In the genomic region with DNA sequence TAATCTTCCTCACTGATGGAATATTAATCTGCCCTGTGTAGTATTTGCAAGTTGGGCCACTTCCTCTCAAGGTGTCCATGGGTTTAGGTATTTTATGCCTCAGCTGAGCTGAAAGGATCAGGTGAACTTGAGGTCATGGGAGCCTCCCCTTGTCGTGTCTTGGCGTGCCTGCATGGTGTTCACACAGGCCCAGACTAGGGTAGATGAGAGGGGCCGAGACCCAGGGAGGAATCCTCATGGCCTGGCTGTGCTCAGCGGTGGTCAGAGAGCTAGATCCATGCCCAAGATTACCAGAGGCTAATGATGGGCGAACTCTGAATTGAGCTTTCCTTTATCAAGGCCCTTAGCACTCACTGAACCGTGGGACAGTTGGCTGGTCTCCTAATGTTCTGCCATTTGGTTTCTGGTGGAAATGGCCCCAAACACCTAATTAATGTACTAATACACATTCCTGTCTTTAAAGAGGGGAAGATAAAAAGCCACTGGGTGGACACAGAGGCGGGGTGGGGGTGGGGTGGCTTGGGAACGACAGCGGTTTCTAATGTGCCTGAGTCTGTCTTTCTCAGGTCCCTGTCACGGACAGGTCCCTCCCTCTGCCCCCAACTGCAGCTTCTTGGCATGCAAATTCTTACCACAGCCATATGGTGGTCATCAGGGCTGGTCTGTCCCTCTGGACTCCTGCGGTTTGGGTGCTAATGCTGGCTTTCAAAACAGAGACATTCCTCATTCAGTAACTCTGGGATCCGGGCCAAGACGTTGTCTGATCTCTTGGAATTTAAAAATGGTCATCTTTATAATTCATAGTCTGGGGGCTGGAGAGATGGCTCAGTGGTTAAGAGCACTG, we compare ENCODE assay signal across 8 mouse cellular contexts. TPM values are rescaled to one million over a fixed set of nuclear protein-coding genes. Genes with fewer than 3 reads are reported as not detected.
DNase-seq lines count a peak whose midpoint lies in the region; ATAC-seq lines count a peak whose summit lies in the region.
"Had no signal": no experiment of that assay in that cellular context is flagged by ENCODE, and none has a peak within 500 bp of the region (broad histone marks: within the 10 kb centered on the region; RNA-seq: fewer than 3 reads in every experiment).

No protein-coding gene starts in this region.

- no peaks in the 10 kb centered on the region for H3K36me3 ChIP-seq in hindbrain, embryonic 10.5 days
- H3K36me3 ChIP-seq in hindbrain, embryonic 11.5 days (ENCODE audit: control insufficient read depth, insufficient read depth, low read length) = no peaks in the 10 kb centered on the region
- H3K36me3 ChIP-seq in midbrain, embryonic 16.5 days (ENCODE audit: control insufficient read depth, insufficient read depth, low read length) = no peaks in the 10 kb centered on the region
- H3K36me3 ChIP-seq: heart, embryonic 15.5 days had no signal

- no peak overlapping the region for H3K9ac ChIP-seq in hindbrain, embryonic 11.5 days (ENCODE audit: low read depth, low read length)
- H3K9ac ChIP-seq in midbrain, embryonic 16.5 days (ENCODE audit: low read depth, low read length) = no peak overlapping the region
- H3K9ac ChIP-seq: heart, embryonic 15.5 days had no signal

- no peaks in the 10 kb centered on the region for H3K9me3 ChIP-seq in hindbrain, embryonic 10.5 days
- no peaks in the 10 kb centered on the region for H3K9me3 ChIP-seq in hindbrain, embryonic 11.5 days (ENCODE audit: control insufficient read depth, low read length)
- no peaks in the 10 kb centered on the region for H3K9me3 ChIP-seq in midbrain, embryonic 16.5 days (replicated peaks; ENCODE audit: control insufficient read depth, low read length, poor library complexity, severe bottlenecking)
- H3K9me3 ChIP-seq: heart, embryonic 15.5 days had no signal

- H3K27ac ChIP-seq in hindbrain, embryonic 10.5 days = no peak overlapping the region
- no peak overlapping the region for H3K27ac ChIP-seq in hindbrain, embryonic 11.5 days (ENCODE audit: low read depth, low read length)
- H3K27ac ChIP-seq in midbrain, embryonic 16.5 days (ENCODE audit: low read length) = no peak overlapping the region
- H3K27ac ChIP-seq: heart, embryonic 15.5 days had no signal

- no peak overlapping the region for H3K4me2 ChIP-seq in hindbrain, embryonic 11.5 days (replicated peaks; ENCODE audit: low read depth, low read length)
- no peak overlapping the region for H3K4me2 ChIP-seq in midbrain, embryonic 16.5 days (ENCODE audit: low read length)
- H3K4me2 ChIP-seq: heart, embryonic 15.5 days had no signal

- H3K4me3 ChIP-seq in hindbrain, embryonic 10.5 days = no peak overlapping the region
- no peak overlapping the region for H3K4me3 ChIP-seq in hindbrain, embryonic 11.5 days (ENCODE audit: low read depth, low read length)
- H3K4me3 ChIP-seq in midbrain, embryonic 16.5 days (ENCODE audit: low read depth, low read length) = no peak overlapping the region
- H3K4me3 ChIP-seq: heart, embryonic 15.5 days had no signal

- peak; percentile 6 for DNase-seq in hindbrain, embryonic 10.5 days (ENCODE audit: low spot score)
- no peak for DNase-seq in hindbrain, embryonic 11.5 days (ENCODE audit: low spot score)
- peak; percentile 32 to 50 for DNase-seq in adrenal gland, postnatal 36 days
- peak; percentile 26 for DNase-seq in kidney, adult 18-20 months
- peak; percentile 51 for DNase-seq in lung, postnatal 25 days (ENCODE audit: low spot score)
- no peak for DNase-seq in spleen, postnatal 4 days (ENCODE audit: low spot score in 2 of 2)

- H3K27me3 ChIP-seq in hindbrain, embryonic 10.5 days (ENCODE audit: insufficient read depth, poor library complexity, severe bottlenecking) = no peaks in the 10 kb centered on the region
- H3K27me3 ChIP-seq in hindbrain, embryonic 11.5 days (ENCODE audit: control insufficient read depth, insufficient read depth, low read length) = no peaks in the 10 kb centered on the region
- no peaks in the 10 kb centered on the region for H3K27me3 ChIP-seq in midbrain, embryonic 16.5 days (ENCODE audit: control insufficient read depth, insufficient read depth, low read depth, low read length)
- H3K27me3 ChIP-seq: heart, embryonic 15.5 days had no signal

- WGBS in hindbrain, embryonic 10.5 days = 60% methylated on average over 13 of the region's 13 CpGs
- WGBS in hindbrain, embryonic 11.5 days = 64% methylated on average over 13 of the region's 13 CpGs
- WGBS in midbrain, embryonic 16.5 days = 43% methylated on average over 13 of the region's 13 CpGs

- no peak for ATAC-seq in hindbrain, embryonic 11.5 days (ENCODE audit: low FRiP score)
- no peak for ATAC-seq in midbrain, embryonic 16.5 days

- peaks cover 11% of the 10 kb centered on the region for H3K4me1 ChIP-seq in hindbrain, embryonic 10.5 days (replicated peaks)
- no peaks in the 10 kb centered on the region for H3K4me1 ChIP-seq in hindbrain, embryonic 11.5 days (replicated peaks; ENCODE audit: control insufficient read depth, insufficient read depth, low read length)
- no peaks in the 10 kb centered on the region for H3K4me1 ChIP-seq in midbrain, embryonic 16.5 days (ENCODE audit: control insufficient read depth, insufficient read depth, low read length)
- H3K4me1 ChIP-seq: heart, embryonic 15.5 days had no signal

RNA-seq across cellular contexts. Expression of gene Tmsb10, which starts 56.0 kb away (rescaled TPM):
- polyA plus RNA-seq in hindbrain, embryonic 10.5 days (2016; fragmentation: Nextera tagmentation; extraction: Ambion mirVana) = 3,283 and 4,408 TPM in 2 replicates
- 3,882 and 4,064 TPM in 2 replicates for polyA plus RNA-seq in hindbrain, embryonic 11.5 days (2014; fragmentation: Nextera tagmentation; extraction: Ambion mirVana)
- total RNA-seq in adrenal gland, postnatal 36 days (2021) = 100 to 1,000 TPM; 175 to 225 TPM
- polyA plus RNA-seq in midbrain, embryonic 16.5 days (2015; fragmentation: Nextera tagmentation; extraction: Ambion mirVana) = 5,026 and 5,182 TPM in 2 replicates

Comparison
In these comparisons a context has a peak if more than half of its experiments do, and no peak if none do; other contexts are left out.
1. DNase-seq: peak in hindbrain, embryonic 10.5 days (single experiment), adrenal gland, postnatal 36 days (2 of 2), kidney, adult 18-20 months (single experiment) and lung, postnatal 25 days (single experiment); none in hindbrain, embryonic 11.5 days (single experiment) and spleen, postnatal 4 days (0 of 2).